Mouse (Mus musculus) brain, embryonic 18.5 days (tissue): ENCODE data around the gene Nek6.

ENCODE experiments used
- DNase-seq: peaks from one replicate; pipeline ENCODE4 v3.0.0-alpha.2; 2012; ENCODE audit warnings: low read depth, low spot score

Gene Nek6

DNA sequence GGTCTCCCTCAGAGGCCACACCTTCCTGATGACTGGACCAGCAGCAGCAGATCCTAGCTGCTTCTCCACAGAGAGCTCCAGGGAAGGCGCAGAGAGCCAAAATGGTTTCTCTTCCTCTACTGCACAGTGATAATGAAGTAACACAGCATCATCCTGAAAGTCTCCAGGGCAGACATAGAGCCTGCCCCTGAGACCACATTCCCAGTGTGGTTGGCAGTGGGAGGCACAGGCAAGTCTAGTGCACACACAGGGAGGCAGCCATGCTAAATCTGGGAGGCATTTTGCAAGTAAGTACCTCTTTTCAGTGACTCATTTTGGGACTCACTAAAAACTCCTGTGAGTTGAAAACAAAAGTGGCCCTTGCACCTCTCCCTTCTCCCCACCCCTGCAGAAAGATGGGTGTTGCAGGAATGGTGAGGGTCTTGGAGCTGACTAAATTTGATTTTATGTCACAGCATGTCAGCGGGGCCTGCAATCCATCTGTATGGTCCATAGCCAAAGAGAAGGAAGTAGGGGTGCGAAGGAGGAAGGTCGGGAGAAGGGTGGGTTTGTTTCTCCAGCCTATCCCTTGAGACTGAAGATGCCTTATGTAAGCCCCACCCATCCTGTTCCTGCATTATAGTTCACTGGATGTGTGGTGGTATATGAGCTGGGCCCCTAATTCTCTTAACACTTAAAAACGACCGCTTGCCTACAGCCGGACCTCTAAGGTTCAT, 2.3 kb upstream of the Nek6 start:
- DNase-seq: no peak

GRCm38 (mm10) chr2:38510120-38510519, 1.3 kb upstream of the Nek6 start:
- DNase-seq: no peak

DNA sequence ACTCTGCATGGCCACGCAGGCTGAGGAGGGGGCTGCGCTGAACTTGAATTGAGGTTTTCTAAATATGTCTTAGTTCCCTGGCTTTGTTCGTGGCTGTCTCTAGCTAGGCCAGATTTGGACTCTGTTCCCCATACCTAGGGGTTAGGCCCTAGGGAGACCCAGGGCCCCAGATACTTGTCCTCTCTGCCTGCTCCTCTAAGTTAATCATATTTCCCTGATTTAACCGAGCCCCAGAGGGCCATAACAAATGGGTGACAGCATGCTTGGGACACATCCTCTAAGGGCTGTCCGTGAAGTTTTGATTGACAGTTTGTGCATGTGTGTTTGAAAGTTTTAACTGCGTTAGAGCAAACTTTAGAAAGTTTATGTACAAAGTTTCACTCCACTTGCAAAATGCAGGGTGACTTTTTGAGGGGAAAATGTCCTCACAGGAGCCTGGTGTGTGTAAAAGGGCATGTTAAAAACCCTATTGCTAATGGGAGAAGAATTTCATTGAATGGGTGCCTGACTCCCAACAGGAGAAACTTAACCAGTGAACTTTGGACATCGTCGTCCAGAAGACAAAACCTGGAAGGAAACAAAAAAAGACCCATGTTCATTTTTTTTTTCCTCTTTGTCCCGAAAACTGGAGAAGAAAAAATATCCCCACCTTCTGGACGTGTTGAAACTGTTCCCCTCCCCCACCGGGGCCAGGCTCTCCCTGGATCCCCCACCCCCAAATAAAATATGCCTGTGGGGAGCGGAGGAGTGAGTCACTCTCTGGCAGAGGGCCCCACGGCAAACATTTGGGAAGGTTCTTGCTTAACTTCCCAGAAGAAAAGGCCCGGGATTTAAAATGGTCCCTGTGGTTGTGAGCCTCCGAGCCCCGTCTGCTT, 1.1 kb downstream of the Nek6 start:
- DNase-seq: no peak

- no peak for DNase-seq
These were observed 1.7 kb downstream of the Nek6 start for GRCm38 (mm10) chr2:38513183-38513529.

- DNase-seq: no peak
These were observed 3.0 kb downstream of the Nek6 start for GRCm38 (mm10) chr2:38514411-38514810.

- DNase-seq: no peak
These were observed 4.0 kb downstream of the Nek6 start for GRCm38 (mm10) chr2:38515446-38515845.

DNA sequence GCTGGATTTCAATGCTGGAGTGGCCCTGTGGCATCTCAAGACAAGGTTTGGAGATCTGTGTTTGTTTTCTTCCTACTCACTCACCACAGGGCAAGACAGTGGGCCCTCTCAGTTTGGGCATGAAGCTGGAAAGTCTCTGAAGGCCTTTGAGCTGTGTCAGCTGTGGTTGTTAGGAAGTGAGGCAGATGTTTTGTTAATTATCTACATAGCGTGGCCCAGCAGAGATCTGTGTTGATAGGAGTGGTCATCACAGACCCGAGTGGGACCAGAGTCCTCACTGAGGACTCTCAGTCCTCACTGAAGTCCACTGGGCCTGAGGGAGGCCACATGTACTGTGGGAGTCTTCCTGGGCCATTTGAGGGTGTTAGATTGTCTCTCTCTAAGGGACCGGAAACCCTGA, 5.0 kb downstream of the Nek6 start:
- DNase-seq: no peak

DNA sequence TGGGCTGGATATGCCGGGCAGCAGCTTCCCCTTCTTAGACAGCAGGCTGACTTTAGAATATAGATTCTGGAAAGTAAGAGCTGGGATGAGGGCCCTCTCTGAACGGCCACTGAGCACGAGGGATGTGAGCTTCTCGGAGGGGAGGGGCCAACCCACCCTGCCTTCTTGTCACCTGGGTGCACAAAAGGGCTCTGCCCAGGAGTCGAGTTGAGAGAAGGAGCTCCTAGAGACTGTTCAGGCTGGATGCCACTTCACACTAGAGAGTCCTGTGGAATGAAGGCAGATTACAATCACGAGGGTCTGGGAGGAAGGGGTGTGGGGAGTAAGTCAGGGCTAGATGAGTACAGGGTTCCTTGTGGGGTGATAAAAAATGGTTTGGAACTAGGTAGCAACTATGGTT, 5.6 kb downstream of the Nek6 start:
- DNase-seq: no peak

DNA sequence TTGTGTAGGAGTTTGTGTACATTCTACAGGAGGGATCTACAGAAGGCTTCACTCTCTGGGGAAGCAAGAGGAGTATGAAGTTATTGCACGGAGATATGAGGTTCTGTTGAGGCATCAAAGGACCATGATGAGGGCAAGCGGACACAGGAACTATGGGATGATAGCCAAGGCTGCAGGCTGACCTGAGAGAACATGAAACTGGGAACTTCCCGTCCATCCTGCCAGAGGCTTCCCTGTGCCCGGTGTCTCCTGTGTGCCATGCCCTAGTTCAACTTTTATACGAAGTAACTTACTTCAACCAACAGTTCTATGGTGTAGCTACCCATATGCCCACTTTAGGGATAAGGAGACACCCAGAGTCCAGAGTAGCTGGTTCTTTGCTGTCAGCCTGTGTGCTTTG, 7.3 kb downstream of the Nek6 start:
- DNase-seq: no peak

GRCm38 (mm10) chr2:38519934-38520333, 8.5 kb downstream of the Nek6 start:
- DNase-seq: no peak

DNA sequence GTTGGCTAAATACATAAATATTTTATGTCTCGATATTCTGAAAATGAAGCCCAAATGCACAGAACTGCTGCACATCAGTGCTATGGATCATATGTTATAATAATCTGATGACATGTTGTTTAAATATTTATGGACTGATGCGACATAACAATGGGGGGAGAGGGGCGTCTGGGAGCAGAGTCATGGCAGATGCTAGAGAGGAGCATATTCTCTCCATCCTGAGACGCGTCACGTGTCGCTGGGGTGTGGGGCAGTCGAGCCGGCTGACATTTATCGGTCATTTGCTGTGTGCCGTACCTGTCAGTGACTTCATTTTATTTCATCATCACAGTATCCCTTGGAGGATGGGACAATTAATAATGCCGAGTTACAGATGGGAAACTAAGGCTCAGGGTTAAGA, 10.2 kb downstream of the Nek6 start:
- no peak for DNase-seq

GRCm38 (mm10) chr2:38522354-38522753, 10.9 kb downstream of the Nek6 start:
- no peak for DNase-seq

GRCm38 (mm10) chr2:38523781-38524445, 12.5 kb downstream of the Nek6 start:
- no peak for DNase-seq

GRCm38 (mm10) chr2:38525034-38525433, 13.6 kb downstream of the Nek6 start:
- no peak for DNase-seq

GRCm38 (mm10) chr2:38529582-38530152, 18.2 kb downstream of the Nek6 start:
- DNase-seq: no peak

DNA sequence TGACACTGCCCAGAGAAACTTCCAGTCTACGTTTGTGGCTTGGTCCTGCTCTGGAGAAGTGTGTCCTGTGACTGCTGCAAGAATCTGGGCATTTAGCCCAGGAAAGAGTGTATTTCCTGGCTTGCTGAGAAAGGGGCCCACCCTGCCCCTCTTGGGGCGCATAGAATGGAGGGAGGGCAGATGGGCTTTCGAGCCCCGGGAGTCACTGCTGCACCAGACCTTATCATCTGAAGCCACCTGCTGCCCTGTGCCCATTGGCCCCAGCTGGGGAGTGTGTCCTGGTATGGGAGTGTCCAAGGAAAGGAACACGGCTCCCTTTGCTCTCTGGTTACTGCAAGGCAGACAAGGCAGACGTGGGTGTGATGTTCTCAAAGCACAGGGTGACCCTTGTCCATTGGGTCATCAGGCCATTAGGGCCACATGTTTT, 19.5 kb downstream of the Nek6 start:
- DNase-seq: no peak

DNA sequence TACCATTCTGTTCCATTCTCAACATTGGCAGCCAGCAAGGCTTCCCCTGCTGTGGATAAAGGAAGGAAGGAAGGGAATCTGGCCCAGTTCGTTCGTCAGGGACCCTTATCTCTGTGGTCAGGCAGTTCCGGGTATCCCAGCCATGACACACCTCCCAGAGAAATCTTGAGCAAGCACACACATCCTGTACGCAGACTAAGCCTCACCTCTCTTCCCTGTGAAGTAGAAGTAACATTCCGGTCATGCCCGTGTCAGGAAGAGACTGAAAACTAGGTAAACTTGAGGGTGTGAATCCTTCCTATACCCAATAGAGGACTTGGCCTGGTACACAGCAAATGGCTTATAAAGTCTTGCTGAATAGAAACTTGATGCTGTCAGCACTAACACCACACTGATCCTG, 21.9 kb downstream of the Nek6 start:
- DNase-seq: no peak

DNA sequence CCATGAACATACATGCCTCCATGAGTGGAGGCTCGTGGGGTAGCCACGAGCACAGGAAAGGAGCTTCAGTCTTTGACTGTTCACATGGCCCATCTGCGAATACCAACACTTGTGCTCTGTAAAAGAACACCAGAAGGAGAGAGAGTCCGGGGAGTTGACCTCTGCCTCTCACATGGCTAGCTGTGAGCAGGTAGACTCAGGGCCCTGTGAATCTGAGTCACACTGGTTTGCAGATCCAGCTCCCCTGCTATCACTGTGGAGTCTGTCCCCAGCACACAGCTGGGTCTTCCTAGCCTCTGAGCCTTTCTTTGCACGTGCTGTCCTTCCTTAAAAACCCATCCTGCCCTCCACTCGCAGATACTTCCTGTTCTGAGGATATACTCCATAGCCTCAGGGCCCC, 22.3 kb downstream of the Nek6 start:
- DNase-seq: no peak

GRCm38 (mm10) chr2:38534241-38534940, 22.9 kb downstream of the Nek6 start:
- no peak for DNase-seq

GRCm38 (mm10) chr2:38535051-38535450, 23.6 kb downstream of the Nek6 start:
- no peak for DNase-seq

DNA sequence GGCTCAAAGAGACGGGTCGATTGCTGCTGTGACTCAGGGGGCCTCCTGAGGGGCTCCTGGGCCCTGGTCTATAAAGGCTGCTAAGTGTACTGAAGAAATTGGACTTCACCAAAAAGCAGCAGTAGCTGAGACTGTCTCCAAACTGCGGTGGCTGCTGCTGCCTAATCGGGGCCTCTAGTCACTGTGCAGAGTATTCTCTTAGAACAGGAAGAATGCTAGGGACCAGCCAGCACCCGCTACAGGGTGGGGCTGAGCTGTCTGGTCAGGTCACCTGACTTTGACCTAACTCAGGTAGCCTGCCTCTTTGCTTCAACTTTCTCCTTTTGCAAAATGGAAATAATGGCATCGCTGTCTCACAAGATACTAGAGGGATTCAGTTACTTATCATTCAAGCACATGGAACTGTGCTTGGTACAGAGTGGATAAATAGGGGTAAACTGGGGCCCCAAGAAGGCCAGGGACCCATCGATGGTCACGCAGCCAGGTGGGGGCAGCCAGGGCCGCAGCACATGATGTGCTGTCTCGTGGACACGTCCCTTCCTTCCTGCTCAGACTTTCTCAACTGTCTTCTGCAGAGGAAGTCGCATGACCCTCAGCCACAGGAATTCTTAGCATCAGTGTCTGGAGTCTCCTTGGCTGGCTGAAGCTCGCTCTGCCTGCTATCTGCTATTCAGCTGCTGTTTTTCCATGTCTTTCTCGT, 24.2 kb downstream of the Nek6 start:
- DNase-seq: no peak
